Mouse (Mus musculus): ENCODE data around the gene Cotl1.

DNA sequence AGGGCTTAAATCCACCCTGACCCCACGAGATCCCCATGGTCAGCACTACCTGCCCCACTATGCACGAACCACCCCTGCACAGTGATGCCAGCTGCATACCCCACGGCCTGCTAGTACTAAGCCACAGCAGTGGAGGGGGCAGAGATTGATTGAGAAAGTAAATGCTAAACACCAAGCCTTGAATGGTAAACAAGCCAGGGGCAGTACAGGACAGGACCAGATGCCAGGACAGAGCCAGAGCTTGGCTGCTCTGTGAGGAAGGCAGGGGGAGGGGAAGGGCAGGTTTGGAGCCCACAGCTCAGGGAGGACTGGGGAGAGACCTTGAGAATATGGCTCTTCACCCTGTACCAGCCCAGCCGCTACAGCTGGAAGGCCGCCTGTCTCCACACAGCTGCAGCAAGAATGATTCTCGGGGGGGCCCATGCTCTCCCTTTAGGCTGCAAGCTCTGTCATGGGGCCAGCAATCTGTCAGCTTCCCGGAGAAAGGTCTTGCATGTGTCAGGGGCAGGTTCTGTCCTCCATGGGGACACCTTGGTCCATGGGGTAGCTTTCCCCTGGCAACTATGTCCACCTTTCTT, 63.6 kb downstream of the Cotl1 start:
- TF ChIP-seq EP300 (optimal IDR thresholded peaks at IDR 0.05) (no peak), CTCF (IDR thresholded peaks at IDR 0.05; ENCODE audit: low read depth) (no peak)

Measured in stomach, postnatal 0 days (tissue).